Mouse (Mus musculus): Measurements from ENCODE around the gene Ap1g2.

The Ap1g2 gene

DNA sequence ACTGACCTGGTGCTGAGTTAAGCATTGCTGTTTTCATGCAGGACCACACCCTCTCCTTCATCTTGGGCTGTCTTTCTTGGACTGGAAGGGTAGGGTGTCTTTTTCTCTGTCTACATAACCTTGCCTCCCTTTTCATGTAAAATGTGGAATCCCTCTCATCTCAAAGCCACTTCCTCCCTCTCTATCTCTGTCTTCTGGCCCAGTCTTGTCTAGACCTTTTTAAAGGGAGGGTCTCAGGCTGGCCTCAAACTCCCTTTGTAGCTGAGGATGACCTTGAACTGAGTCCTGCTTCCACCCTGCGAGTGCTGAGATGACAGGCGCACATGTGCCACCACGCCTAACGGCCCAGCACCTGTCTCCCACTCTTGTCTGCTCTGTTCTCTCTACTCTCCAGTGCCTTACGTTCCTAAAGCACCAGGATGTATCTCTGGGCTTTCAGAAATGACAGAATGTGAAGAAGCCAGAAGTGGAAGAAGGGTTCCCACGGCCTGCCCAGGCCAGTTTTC, 20.3 kb downstream of the Ap1g2 start:
- DNase-seq (ENCODE audit: low read depth) = no peak

DNA sequence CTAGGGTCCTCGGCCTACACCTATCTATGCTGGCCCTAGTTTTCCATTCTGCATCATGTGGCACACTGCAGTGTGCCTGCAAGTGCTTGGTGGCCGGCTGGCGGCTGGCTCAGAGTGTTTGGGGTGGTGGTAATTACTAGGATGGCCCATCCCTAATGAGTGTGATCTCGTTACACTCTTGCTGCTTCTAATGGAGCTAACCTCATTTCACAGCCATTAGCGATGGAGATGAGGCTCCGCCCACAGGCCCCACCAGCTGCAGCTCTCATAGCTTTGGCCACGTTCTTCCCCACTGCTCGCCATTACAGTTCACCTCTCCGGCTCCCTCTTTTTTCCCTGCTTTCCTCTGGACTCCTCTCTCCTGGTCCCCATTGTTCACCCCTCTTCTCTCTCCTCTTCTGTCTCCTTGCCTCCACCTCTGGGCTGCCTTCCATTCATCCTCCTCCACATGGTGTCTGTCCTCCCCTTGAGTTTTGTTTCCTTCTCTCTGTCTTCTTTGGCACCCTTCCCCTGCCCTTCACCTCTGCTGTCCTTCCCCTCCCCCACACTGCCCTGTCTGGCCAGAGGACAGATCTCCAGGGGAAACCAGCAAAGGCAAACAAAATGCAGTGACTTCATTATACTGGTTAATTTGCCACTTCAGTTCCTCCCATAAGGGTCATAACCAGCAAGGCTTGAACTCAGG, 20.9 kb downstream of the Ap1g2 start:
- DNase-seq (ENCODE audit: low read depth) = no peak

- no peak for DNase-seq (ENCODE audit: low read depth)
These were observed 22.9 kb downstream of the Ap1g2 start for GRCm38 (mm10) chr14:55083481-55083880.

DNA sequence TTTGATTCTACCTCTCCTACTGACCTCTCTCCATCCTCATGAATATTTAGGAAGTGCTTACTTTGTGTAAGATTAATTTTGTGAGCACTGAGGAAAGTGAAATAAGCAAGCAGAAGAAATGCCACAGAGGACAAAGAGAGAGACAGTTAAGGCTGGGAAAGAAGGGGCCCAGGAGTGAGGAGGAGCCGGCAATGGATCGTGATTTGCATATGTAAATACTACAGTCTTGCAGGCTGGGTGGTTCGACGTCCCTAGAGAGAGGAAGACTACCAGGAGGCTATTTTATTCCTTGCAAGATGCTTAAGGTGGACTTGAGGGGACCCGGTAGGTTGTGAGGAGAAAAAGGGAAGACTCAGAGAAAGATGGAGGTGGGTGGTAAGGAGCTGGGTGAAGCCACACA, 25.3 kb downstream of the Ap1g2 start:
- no peak for DNase-seq (ENCODE audit: low read depth)

DNA sequence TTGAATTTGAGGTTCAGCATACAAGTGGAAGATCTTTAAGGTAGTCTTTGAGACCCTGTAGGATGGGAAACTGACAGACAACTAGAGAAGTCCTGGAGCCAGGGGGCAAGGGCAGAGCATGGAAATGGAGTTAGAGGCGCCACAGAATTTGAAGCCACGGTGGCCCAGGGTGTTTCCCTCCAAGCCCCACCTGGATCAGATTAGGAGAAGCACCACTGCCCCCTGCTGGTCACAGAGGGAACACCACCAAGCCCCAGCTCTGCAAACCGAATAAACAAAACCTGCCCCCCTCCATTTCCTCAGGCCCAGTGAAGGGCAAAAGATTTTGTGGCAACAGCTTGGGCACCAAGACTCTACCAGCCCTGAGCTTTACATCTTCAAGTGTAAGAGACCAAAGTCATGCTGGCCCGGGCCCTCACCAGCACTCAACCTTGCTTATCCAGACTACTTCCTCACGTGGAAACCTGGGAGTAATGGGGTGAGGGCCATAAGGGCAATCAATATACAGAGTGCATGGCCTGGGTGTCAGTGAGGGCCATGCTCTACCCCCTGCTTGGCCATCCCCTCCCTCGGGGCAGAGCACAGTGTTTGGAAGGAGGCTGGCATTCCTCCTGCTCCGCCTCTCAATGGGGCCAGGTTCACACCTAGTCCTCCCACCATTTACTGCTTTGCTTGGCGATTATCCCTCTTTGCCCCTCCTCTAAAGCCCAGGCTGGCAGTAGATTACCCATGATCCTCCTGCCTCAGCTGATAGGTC, 27.0 kb downstream of the Ap1g2 start:
- peak; percentile 70 for DNase-seq (ENCODE audit: low read depth)

- DNase-seq (ENCODE audit: low read depth) = no peak
These were observed 27.9 kb downstream of the Ap1g2 start for GRCm38 (mm10) chr14:55078366-55078989.

- DNase-seq (ENCODE audit: low read depth) = no peak
These were observed 28.7 kb downstream of the Ap1g2 start for GRCm38 (mm10) chr14:55077481-55078365.

- no peak for DNase-seq (ENCODE audit: low read depth)
These were observed 29.4 kb downstream of the Ap1g2 start for GRCm38 (mm10) chr14:55076956-55077355.

DNA sequence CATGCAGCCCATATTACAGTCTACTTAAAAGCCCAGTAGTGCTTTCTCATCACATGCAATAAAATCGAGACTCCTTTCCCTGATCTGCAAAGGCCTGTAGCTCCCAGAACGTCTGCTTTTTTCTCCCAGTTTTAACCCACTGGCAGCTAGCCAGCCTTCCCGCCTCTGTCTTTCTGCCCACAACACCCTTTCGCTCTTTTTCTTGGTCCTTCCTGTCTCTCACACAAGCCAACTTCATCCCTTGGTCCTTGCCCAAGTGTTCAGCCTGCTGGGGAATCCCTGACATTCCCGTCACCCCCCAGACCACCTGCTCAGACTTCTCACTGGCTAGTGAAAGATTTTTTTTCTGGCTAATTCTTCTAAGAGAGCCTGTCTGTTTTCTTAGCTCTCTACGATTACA, 30.2 kb downstream of the Ap1g2 start:
- DNase-seq (ENCODE audit: low read depth) = no peak

DNA sequence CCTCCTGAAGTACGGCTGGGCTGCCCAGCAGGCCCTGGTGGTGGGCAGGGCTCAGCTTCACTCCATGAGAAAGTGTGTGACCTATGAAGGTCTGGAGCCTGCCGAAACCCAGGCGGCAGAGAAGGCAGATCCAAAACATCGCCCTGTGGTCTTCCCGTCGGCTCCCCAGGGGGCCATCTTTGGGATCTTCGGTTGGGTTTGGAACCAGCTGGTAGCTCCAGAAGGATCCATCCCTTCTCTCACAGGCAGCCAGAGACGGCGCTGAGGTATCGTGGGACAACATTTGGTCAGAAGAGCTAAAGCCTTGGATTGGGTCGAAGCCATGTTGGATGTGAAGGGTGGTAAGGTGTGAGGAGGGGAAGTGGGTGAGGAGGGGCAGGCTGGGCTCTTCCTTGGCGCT, 32.0 kb downstream of the Ap1g2 start:
- no peak for DNase-seq (ENCODE audit: low read depth)

DNA sequence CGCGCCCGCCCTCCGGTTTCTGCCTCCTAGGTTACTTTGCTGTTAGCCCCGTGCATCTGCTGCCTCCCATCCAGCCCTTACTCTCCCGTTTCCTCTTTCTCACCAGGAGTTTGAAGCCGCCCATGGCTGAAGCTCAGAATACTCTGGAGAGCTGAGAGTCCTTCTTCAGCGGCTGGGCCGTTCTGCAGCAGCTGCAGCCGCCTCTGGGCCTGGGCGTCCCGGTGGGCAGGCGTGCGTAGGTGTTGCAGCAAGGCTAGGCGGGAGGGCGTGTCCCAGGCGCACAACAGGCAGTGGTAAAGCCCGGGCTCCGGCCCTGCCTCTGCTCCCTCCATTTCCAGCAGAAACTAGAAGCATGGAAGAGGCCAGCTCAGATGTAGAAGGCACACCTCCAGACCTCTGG, 34.6 kb downstream of the Ap1g2 start:
- no peak for DNase-seq (ENCODE audit: low read depth)

GRCm38 (mm10) chr14:55066042-55066441, 40.4 kb downstream of the Ap1g2 start:
- DNase-seq (ENCODE audit: low read depth) = no peak

- no peak for DNase-seq (ENCODE audit: low read depth)
These were observed 41.0 kb downstream of the Ap1g2 start for GRCm38 (mm10) chr14:55065391-55065790.

- no peak for DNase-seq (ENCODE audit: low read depth)
These were observed 41.7 kb downstream of the Ap1g2 start for GRCm38 (mm10) chr14:55064481-55065370.

DNA sequence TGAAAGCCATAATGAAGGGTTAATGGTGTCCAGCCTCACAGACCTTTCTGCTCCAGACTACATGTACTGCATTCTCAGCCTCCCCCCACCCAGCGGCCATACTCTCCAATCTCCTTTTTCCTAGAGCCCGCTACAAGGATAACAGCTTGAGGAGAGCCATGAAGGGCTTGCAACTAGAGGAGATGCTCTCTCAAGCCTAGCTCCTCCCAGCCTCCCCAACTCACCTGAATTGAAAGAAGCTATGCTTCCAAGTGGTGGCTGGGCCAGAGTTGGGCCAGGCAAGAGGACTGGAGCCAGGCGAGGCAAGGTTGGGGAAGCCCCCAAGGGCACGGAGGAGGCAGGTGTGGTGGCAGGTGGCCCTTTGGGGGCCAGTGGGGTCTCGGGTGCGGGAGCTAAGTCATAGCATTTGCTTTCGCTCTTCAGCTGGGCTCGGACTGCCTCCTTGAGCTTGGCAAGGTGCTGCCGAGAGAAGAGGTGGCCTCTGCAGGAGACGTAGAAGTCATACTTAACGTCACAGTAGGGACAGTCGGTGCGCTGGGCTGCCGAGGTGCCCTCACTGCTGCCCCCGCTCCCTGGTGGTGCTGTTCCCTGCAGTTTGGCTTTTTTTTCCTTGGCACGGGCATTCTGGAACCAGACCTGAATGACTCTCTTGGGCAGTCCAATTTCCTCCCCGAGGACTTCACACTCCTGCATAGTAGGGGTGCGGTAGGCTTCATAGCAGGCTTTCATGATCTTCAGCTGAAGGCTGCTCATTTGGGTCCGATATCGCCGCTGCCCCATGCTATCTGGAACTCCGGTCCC, 42.6 kb downstream of the Ap1g2 start:
- no peak for DNase-seq (ENCODE audit: low read depth)

GRCm38 (mm10) chr14:55063117-55063516, 43.3 kb downstream of the Ap1g2 start:
- DNase-seq (ENCODE audit: low read depth) = no peak

DNA sequence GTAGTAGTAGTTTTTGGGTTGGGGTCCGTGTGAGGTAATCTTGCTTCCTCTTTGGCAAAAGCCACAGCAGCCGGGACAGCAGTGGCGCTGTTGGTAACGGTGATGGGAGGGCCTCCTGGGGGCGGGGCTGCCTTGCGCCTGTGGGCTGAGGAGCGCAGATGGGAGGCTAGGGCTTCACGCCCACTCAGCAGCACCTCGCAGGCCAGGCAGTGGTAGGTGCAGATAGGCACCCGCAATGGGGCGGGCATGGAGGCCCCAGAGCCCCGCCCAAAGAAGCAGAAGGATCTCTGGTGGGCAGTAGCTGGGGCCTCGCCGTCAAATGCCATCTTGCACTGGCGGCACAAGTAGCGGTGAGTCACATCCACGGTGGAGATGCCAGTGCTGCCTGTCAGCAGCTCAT, 43.8 kb downstream of the Ap1g2 start:
- no peak for DNase-seq (ENCODE audit: low read depth)

GRCm38 (mm10) chr14:55061845-55062244, 44.5 kb downstream of the Ap1g2 start:
- DNase-seq (ENCODE audit: low read depth) = no peak

- no peak for DNase-seq (ENCODE audit: low read depth)
These were observed 46.5 kb downstream of the Ap1g2 start for GRCm38 (mm10) chr14:55059931-55060330.

- no peak for DNase-seq (ENCODE audit: low read depth)
These were observed 47.4 kb downstream of the Ap1g2 start for GRCm38 (mm10) chr14:55059009-55059408.

Measured in 416B (cell line).